Mouse (Mus musculus) G1E (cell line): Measurements from ENCODE around the gene Hace1.

Source experiments
- CTCF ChIP-seq: IDR thresholded peaks from 2 replicates; pipeline ENCODE4 v1.5.1; 2012; ENCODE audit warnings: low read depth, low read length, inconsistent platforms, mixed read lengths
- GATA1 ChIP-seq: IDR thresholded peaks from 2 replicates; pipeline ENCODE4 v1.6.1; 2012; ENCODE audit warnings: borderline replicate concordance, low read length, inconsistent platforms, mixed read lengths
- GATA2 ChIP-seq: IDR thresholded peaks from 2 replicates; pipeline ENCODE4 v1.6.1; 2012; ENCODE audit warnings: low read depth, low read length, inconsistent platforms, borderline replicate concordance
- TAL1 ChIP-seq: conservative IDR thresholded peaks from 2 replicates; pipeline ENCODE4 v1.6.1; 2012; ENCODE audit warnings: low read depth, low read length, inconsistent platforms, mixed read lengths

DNA sequence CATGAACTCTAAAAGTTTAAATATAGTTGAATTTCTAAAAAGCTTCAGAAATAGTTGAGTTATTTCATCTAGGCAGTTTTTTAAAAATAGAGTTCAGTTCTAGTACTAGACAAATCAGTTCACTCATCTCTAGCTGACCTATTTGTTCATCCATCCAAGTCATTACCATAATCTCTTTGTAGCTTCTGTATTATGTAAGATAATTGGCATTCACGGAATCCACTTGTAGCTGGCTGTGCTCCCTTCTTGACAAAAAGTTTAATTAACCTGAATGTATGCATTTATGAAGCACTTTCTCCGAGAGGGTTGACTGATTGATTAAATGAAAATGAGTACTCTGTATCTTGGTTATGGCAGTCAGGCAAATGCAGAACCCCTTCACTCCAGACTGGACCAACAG lies 34.9 kb upstream of the Hace1 start:
- no peak for TF ChIP-seq CTCF
- TF ChIP-seq GATA2 = no peak
- TF ChIP-seq TAL1 = no peak
- TF ChIP-seq GATA1 = no peak
